Mouse (Mus musculus) natural killer cell, adult 2 months (primary cell): Measurements from ENCODE around the gene Psg16.
A peak's percentile ranks its signal among the peaks of the same experiment; 100 is the strongest.
"Not testable (repeated sequence)": the region's sequence is repeated elsewhere in the genome, so short reads cannot be mapped to it uniquely, and the experiment has no call there.

Source experiments
- DNase-seq, 2 experiments: peaks; one replicate each; pipeline ENCODE4 v3.0.0; 2022; ENCODE audit warnings: low spot score in 2 of 2

Psg16 gene

GRCm38 (mm10) chr7:17055287-17055946, 18.4 kb upstream of the Psg16 start:
- no peak for DNase-seq

DNA sequence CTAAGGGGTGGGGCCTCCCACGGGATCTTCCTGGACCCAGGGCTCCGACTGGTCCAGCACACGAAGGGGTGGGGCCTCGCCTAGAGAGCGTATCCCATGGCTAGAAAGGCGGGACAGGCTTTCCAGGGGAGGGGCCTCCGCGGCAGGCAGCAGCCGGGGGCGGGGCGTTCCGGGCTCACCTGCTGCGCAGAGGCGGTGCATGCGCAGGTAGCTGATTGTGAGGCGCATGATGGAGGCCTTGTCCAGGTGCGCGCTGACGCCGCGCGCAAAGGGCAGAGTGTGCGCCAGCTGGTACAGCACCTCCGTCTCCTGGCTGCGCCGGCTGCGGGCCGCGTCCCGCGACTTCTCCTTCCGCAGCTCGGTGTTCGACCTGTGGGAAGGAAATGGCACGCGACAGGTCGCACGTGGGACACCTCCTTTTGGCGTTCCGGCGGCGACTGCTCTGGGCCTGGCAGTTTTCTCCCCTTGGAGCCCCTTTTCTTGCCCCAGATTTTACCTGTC, 17.7 kb upstream of the Psg16 start:
- DNase-seq = peak in 1 of 2 experiments; percentile 49

- no peak for DNase-seq
Measured at GRCm38 (mm10) chr7:17056601-17057523, 17.0 kb upstream of the Psg16 start.

- DNase-seq = peak in 1 of 2 experiments; percentile 59
Measured at GRCm38 (mm10) chr7:17058071-17058689, 15.7 kb upstream of the Psg16 start.

DNA sequence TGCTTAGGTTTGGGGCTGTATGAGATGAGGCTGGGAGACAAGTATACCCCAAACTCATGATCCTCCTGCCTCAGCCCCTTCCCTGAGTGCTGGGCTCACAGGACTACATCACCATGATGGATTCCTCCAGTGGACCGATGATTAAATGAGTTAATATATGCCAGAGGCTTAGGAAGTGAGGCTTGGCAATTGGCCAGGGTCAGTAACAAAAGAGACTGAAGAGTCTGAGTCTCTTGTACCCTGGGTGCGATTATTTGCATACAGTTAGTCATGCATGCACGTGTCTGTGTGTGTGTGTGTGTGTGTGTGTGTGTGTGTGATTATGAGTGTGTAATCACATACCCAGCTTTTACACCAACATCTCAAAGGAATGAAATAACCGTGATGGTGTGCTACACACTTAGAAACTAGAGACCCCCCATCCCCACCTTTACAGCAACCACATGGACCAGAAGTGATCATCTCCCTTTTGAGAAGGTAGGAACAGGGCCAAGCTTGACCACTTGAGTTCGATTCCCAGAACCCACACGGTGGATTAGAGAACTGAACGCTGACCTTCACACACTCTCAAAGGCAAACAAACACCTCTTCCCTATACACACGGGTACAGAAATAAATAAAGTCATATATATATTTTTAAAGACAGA, 14.9 kb upstream of the Psg16 start:
- DNase-seq = peak in 1 of 2 experiments; percentile 55

DNA sequence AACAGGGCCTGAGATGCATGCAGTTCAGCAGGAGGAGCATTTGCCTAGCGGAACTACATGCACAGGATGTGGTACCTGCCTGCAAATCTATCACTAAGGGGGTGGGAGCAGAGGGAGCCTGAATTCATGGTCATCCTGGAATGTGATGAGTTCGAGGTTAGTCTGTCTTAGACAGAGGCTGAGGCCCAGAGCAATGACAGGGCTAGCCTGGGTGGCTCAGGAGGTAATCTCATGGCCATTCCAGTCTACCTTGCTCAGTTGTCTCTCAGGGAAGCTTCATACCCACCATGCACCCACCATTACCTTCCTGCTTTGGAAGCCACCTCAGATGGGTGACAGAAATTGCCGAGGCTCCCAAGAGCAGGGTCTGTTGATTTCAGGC, 14.4 kb upstream of the Psg16 start:
- DNase-seq = no peak

- DNase-seq = no peak
Measured at GRCm38 (mm10) chr7:17060031-17060781, 13.6 kb upstream of the Psg16 start.

DNA sequence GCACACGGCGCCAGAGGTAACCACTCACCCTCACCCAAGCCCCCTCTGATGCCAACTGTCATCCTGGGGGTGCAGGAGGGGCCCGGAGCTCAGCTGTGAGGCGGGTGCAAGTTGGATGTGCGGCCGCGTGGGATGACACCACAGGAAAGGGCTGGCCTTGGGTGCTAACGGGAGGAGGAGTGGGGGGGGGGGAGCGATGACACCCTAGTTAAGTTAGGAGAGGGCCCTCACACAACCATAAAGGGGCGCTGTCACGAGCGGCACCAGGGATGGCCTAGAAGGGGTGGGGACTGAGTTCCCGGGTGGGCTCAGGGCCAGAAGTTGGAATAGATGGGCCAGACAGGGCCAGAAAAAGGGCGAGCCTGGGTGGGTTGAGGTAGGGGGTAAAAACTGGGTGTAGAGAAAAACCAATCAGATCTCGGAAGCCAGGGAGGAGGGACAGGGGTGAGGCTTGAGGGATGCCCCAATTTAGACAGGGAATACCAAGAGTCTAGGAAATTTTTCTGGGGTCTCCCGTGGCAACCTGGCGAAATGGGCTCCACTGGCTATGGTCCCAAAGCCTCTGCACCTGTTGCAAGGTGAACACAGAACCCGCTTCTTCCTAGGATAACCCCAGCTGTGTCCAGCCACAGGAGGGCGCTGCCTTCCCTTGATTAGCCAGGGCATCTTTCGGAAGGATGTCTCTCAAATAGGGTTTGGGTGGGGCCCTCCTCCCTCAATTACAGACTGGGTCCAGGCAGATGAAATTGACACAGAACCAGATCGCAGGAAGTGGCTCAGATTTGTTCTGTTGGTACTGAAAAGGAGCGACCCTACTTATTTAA, 12.8 kb upstream of the Psg16 start:
- DNase-seq = no peak

GRCm38 (mm10) chr7:17062389-17062788, 11.5 kb upstream of the Psg16 start, which contains the start of gene Hif3a:
Gene Hif3a (minus strand): TSS chr7:17062427.
- no peak for DNase-seq

GRCm38 (mm10) chr7:17062845-17063244, 11.0 kb upstream of the Psg16 start:
- DNase-seq = no peak

- no peak for DNase-seq
Measured at GRCm38 (mm10) chr7:17065620-17066019, 8.2 kb upstream of the Psg16 start.

GRCm38 (mm10) chr7:17066412-17066811, 7.4 kb upstream of the Psg16 start:
- peak; percentile 33 to 63 for DNase-seq

DNA sequence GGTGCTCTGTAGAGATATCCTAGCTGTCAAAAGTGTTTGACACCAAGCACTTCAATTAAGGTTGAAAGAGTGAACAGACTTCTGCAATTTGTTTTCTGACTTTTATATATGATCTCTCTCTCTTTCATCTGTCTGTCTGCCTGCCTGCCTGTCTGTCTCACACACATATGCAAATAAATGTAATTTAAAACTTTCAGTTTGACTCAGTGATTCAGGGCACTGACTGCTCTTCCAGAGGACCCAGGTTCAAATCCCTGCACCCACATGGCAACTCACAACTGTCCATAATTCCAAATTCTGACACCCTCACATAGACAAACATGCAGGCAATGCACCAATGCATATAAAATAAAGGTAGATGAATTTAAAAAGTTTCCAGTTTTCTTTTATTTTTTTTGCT, 6.8 kb upstream of the Psg16 start:
- no peak for DNase-seq

DNA sequence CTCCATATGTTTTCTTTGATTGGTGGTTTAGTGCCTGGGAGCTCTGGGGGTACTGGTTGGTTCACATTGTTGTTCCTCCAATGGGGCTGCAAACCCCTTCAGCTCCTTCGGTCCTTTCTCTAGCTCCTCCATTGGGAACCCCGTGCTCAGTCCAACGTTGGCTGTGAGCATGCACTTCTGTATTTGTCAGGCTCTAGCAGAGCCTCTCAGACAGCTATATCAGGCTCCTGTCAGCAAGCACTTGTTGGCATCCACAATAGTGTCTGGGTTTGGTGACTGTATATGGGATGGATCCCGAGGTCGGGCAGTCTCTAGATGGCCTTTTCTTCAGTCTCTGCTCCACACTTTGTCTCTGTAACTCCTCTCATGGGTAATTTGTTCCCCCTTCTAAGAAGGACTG, 6.2 kb upstream of the Psg16 start:
- not testable (repeated sequence) for DNase-seq

DNA sequence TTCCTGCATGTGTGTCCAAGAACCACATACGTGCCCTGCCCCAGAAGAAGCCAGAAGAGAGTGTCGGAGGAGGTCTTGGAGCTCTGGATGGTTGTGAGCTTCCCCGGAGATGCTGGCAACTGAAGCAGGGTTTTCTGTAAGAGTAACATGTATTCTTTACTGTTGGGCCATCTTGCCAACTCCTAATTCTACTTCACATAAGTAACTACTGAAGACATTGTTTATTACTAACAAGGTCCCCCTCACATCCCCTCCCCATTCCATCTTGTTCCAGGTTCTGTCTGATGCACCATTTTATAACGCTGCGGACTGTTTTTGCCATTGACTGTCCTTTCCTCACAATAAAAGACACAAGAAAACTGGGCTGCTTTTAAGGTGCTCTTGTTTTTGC, 332 bp upstream of the Psg16 start:
- no peak for DNase-seq

DNA sequence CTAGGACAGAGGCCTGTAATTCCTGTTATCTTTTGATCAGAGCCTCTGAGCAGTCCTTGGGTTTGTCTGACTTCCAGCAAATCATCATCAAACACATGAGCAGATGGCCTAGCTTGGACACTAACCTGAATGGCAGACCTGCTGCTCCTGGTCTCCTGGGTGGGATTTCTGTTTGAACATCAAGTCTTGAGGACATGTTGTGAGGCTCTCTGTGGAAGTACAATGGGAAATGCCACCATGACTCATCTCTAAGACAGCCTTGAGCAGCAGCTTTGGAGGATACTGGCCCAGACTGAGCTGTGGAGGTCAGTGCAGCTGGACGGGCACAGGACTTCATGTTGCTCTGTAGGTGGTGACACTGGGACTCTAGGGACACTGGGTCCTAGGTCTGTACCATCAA, 2.7 kb downstream of the Psg16 start:
- DNase-seq = no peak

DNA sequence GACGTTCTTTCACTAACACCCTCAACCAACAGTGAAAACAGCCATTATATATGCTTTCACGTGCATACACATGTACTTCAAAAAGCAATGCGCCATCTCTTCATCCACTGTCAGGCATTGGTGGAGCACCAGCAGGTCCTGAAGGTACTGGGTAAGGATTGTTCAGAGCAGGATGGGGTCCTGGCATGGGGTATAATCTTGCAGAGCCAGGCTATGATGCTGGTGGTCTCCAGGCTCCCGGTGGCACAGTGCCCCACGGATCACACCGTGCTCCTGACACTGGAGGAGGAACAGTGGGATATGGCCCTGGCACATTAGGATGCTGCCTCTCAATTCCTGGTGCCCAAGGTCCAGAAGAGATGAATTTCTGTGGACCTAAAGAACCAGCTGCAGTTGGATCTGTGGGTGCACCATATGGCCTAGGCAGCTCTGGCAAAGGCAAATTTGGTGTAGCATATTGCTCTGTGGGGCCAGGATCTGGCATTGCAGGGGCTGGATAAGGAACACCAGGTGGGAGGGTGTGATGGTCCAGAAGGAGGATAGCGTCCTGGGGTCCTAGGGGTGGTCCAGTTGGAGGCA, 4.3 kb downstream of the Psg16 start:
- DNase-seq = no peak

- no peak for DNase-seq
Measured at GRCm38 (mm10) chr7:17082766-17083165, 8.9 kb downstream of the Psg16 start.

DNA sequence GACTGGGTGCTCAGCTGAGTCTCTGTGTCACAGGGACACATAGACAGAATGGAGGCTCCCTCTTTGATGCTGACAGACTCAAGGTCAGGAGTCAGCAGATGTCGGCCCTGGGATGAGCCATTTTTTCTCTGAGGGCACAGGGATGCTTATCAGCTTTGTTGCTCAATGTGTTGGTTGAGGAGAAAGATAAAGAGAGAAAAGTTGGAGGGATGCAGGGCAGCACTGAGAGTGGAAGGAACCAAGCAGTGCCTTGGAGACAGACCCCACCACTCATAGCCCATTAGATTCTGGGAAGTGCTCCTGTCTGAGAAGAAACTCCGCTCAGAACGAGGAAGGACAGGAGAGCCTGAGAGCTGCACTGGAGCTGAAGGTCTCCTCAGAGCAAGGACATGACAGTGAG, 13.9 kb downstream of the Psg16 start:
- no peak for DNase-seq

DNA sequence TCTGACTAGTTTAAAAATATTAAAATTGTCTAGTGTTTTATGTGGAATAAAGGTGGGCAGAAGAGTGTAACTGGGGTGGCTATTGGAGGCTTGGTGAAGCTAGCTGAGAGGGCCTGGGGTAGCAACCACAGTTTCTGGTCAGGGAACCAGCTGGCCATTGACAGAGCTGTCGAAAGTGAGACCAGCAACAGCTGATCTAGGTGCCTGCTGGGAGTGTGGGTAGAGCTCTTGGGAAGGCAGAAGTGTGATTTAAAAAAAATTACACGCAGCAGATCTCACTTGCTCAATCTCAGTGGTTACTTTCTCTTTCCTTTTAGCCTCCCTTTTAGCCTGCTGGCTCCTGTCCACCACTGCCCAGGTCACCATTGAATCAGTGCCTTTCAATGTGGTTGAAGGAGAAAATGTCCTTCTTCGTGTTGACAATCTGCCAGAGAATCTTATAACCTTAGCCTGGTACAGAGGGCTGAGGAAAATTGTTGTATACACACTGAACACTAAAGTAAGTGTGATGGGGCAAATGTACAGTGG, 16.3 kb downstream of the Psg16 start:
- DNase-seq = no peak
